Mouse (Mus musculus): Measurements from ENCODE around the gene Mex3b.

Gene Mex3b

DNA sequence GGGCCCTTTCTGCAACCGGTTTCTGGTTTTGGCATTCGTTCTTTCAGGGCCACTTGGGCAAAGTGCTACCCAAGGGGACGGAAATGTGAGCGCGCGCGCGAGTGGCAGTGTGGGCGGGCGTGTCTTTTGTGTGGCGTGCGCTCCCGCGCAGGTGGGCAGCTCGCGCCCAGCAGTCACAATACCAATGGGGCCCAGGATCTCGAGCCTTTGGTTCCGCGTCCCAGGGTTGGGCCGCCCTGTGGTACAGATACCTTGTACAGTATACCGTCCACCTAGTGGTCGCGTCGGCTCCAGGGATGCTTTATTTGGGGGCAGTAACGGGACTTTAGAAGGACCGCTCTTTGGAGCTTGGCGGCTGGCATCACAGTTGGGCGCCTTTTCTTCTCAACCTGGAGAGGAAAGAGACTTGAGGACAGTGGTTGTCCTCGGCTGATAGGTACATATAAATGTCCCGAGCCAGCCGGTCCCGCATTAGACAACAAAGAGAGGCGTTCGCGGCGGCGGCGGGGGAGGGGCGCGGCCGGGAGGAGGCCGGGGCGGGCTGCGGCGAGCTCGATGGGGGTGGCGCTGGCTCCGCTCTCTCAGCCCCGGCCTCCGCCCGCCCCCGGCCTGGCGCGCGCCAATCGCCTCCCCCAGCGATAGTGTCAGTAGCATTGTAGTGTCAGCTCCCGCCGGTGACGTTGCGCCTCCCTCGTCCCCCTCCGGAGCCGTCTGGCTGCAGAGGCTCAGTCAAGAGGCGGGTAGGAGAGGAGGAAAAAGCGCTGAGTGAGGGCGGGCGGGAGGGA, 455 bp upstream of the Mex3b start:
- peak; percentile 95 to 99 for DNase-seq

DNA sequence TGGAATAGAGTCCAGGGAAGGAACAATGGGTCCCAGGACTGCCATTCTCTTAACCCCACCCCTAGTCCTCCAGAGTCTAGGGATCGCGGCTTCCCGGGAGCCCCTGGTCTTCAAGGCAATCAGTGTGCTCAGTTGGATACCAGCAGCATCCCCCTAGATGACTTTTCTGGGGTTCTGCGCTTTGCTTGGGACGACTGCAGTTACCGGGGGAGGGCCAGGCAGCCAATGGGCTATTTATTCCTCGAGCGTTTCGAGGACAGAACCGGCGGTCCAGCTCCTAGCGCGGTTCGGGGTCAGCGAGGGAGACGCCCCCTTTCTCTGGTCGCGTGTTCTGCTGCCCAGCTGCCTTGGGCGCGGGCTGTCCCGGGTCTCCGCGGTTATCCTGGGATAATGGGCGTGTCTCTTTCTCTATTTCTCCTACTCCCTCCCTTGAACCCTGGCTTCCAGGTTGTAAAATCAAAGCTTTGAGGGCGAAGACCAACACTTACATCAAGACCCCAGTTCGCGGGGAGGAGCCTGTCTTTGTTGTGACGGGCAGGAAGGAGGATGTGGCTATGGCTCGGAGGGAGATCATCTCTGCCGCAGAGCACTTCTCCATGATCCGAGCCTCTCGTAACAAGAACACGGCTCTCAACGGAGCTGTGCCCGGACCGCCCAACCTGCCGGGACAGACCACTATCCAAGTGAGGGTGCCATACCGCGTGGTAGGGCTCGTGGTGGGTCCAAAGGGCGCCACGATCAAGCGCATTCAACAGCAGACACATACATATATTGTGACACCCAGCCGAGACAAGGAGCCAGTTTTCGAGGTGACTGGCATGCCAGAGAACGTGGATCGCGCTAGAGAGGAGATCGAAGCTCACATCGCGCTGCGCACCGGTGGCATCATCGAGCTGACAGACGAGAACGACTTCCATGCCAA, 1.4 kb downstream of the Mex3b start:
- DNase-seq: peak; percentile 52 to 54

DNA sequence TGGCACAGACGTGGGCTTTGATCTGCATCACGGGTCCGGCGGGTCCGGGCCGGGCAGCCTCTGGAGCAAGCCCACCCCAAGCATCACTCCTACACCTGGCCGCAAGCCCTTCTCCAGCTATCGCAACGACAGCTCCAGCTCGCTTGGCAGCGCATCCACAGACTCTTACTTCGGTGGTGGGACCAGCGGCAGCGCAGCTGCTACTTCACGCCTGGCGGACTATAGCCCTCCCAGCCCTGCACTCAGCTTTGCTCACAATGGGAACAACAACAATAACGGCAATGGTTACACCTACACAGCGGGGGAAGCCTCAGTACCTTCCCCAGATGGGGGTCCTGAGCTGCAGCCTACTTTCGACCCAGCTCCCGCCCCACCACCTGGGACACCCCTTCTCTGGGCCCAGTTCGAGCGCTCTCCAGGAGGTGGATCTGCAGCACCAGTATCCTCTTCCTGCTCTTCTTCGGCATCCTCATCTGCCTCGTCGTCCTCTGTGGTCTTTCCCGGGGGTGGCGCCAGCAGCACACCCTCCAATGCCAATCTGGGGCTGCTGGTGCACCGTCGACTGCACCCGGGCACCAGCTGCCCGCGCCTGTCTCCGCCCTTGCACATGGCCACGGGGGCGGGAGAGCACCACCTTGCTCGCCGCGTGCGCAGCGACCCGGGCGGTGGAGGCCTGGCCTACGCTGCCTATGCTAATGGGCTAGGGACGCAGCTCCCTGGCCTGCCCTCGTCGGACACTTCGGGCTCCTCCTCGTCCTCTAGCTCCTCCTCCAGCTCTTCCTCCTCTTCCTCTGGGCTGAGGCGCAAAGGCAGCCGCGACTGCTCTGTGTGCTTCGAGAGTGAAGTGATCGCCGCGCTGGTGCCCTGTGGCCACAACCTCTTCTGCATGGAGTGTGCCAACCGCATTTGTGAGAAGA, 2.4 kb downstream of the Mex3b start:
- DNase-seq: peak; percentile 44 to 68

DNA sequence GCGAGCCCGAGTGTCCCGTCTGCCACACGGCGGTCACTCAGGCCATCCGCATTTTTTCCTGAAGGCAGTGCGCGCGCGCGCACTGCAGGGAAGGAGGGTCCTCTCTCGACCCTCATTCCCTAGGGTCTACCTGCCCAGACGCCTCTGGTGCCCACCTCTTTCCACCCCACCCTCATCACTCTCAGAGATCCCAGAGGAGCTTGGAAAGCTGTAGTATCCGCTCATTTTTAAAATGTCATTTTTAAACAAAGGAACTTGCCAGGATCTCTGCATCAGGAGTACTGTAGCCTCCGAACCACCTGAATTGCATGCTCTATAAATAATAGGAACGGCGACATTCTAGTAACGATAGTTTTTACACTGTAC, 3.0 kb downstream of the Mex3b start:
- no peak for DNase-seq

DNA sequence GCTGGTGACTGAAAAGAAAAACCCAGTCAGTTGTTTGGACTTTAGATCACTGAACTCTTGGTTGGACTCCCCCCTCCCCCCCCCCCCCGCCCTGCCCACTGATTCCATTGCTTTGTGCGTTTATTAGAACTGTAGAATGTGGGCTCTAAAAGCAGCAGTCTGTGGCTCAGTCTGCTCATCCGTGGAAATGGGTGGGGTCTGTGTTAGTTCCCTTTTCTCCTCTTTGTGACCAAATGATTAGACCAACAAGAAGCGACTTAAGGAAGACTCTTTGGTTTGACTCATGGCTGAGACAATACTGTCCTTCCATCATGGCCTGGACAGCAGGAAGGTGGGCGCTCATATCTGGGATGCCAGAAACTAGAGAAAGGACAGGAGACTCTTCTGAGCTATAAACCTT, 9.4 kb downstream of the Mex3b start:
- DNase-seq: no peak

DNA sequence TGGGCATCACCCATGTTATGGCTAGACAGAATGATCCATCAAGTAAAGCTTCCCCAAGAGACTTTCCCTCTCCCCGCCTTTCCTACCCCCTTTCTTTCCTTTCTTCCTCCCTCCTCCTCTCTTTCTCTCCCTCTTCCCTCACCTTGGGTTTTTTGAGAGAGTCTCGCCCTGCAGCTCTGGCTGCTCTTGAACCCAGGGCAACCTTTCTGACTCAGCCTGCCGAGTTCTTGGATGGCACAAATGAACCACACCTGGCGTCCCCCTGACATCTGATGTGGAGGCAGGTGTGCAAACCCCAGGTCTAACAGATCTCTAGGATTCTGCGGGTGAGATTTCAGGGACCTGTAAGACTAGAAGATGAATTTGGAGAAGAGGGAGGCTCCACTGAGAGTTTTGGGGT, 12.9 kb downstream of the Mex3b start:
- no peak for DNase-seq

DNA sequence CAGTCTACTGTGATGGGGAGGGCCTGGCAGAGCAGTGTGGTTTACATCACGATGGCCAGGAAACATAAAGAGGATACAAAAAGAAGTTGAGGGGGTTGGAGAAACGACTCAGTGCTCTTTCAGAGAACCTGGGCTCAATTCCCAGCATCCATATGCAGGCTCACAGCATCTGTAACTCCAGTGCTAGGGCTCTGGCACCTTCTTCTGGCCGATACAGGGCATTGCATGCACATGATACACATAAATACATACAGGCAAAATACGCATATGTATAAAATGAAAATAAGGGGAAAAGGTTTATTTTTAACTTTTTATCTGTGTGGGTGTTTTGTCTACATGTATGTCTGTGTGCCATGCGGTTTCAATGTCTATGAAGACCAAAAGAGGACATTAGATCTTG, 13.6 kb downstream of the Mex3b start:
- DNase-seq: no peak

DNA sequence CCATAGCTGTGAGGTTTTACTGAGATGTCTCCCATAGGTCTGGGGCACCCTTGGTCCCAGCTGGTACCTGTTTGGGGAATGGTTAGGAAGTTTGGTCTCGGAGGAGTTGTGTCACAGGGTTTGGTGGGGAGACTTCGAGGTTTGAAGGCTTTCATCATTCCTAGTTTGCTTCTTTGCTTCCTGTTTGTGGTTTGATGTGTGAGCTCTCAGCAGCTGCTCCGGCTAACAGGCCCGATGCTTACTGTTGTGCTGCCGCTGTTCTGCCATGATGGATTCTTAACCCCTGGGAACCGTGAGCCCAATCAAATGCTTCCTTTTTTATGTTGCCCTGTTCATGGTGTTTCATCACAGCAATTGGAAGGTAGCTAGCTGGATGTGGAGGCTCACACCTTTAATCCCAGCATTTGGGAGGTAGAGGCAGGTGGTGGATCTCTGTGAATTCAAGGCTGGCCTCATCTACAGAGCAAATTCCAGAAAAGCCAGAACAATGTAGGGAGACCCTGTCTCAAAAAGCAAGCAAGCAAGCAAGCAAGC, 23.3 kb downstream of the Mex3b start:
- no peak for DNase-seq

DNA sequence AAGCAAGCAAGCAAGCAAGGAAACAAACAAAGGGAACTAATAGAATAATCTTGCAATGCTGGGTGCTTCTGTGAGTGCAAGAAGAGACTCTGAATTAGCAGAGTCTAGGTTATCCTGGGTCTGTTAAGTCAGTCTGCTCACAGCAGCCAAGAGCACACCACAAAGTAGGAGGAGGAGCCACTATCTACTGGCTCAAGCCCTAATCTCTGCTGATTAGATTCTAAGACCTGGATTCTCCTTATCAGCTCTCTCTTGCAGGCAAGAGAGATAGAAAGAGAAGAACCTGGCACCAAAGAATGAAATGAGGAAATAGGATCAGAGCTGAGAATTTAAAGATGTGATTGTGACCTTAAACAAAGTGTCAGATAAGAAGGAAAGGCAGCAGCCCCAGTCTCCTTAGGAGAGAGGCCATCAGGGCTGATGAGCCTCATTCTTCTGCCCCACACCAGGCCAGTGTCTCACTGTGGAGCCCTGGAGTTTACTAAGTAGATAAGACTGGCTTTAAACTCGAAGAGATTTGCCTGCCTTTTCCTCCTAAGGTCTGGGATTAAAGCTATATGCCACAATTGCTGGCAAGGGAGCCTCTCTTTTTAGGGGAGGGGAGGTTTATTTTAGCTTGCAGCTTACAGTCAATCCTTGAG, 23.9 kb downstream of the Mex3b start:
- DNase-seq: no peak

DNA sequence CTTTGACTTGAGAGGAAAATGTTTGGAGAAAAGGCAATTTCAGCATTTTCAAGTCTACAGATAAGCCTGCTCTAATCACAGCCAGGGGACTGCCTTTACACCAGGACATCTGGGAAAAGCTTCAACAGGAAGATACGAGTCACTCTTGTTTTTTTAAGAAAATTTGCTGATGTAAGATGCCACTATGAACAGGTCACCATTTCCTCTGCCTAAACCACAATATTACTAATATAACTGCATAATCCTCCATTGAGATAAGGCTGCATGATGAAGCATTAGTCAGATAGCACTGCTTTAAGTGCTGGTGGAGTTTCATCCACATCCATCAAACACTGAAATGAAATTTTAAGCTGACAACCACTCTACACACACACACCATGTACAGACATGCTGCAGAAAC, 27.2 kb downstream of the Mex3b start:
- no peak for DNase-seq

DNA sequence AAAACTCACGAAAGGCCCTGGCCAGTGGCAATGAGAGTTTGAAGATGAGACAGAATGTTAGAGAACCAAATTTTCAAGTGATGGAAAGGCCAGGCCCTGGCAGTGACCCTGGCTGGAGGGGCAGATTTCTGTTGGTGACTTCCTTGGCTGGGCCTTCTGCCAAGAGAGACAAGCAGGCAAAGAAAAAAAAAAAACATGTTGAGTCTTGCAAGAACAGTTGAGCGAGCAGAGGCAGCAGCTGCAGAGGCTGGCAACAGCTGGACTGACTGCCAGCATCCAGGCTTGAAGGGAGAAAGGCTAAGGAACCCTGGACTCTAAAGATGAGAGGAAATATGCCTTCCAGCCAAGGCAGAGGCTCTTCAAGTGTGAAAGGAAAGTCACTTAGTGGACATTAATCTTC, 28.5 kb downstream of the Mex3b start:
- peak; percentile 13 to 49 for DNase-seq

DNA sequence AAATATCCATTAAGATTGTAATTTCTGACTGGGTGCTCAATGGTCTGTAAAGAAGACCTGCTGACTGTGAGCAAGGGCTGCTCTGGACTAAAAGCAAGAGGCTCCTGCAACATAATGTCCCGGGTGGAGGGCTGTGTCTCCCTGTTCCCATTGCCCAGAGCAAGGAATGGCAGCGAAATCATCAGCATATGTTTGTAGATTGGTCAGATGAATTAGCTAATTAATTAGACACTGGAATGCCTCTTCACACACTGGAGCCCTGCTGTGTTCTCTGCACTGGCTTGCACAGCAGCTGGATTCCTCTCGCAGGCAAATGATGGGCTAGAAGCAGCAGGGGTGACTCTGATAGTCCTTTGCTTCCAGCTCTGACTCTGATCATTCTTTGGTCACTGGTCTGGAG, 29.6 kb downstream of the Mex3b start:
- no peak for DNase-seq

DNA sequence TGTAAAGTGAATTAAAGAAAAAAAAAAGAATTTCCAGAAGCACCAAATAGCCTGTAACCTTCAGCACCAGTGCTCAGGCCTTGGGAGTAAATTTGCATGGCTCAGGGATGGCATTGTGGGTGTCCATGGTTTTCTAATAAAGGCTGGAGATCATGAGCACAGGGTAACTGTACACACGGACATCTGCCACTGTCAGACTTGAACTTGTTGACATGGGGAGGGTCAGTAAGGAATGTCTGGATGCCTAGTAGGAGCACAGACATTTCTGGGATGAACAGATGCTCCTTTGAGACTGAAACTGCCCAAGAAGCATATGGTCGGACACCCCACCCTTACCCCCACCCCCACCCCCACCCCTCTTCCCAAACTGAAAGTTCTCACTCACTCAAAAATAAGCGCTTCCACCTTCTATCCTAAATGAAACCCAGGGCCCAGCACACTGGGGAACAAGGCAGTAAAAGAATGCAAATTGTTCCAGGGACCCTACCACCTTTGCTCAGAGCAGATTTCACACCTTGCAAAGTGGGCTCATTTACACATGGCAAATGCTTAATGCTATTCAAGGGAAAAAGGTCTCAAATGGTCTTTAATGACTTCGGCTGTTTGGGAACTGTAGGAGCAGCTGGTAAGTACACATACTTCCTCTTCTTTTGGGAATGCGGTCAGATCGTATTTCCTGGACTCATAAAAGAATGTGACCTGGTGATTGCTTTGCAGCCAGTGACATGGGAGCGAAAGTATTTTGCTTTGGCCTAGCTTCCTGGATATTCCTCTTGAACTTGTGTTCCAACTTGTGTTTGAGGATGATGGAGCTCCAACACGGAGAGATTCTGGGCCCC, 32.5 kb downstream of the Mex3b start:
- no peak for DNase-seq

DNA sequence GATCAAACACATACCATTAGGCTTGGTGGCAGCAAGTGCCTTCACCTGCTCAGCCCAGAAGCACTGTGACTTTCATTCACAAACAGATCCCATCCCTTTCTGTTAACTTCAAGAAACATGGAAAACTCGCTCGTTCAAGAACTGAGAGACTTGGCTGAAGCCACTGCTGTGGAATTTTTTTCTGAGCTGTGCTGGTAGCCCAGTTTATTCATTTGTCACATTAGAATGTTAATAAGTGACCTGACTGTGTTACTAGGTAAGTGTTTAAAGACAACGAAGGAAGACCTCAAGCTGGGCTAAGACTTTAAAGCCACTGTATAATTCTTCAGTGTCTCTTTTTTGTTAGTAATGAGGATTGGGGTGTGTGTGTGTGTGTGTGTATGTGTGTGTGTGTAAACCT, 35.9 kb downstream of the Mex3b start:
- no peak for DNase-seq

DNA sequence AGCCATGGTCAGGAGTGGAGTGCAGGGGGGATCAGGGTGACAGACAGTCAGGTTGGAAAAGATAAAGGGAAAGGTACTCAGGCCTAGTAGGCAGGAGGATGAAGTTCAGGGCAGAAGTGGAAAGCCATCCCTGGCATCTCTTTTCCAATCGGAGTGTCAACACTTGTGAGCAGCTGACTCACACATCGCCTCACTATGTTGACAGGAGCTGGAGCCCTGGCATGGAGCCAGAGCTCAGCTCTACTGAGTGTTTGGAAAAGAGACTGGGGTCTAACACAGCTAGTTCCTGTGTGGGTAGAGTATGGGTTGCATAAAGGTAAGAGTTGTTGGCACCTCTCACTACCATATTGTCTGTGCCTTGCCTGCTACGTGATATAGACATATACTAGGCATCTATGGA, 38.4 kb downstream of the Mex3b start:
- peak; percentile 49 to 72 for DNase-seq

DNA sequence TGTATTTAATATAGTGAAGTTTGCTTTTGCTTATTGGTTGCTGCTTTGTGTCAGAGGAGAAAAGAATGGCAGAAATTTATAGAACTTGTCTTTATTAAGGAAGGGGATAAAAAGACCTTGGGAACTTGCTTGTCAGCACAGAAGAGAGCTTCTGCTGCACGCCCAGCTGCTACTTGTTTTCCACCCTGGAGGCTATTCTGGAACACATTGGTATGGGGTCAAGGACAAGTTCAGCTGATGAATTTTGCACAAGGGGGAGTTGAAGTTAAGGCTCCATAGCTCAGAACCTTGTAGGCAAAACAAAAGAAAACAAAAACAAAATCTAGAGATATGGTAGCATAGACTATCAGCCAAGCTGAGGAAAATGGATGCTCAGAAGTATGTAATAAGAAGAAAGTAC, 39.9 kb downstream of the Mex3b start:
- no peak for DNase-seq

DNA sequence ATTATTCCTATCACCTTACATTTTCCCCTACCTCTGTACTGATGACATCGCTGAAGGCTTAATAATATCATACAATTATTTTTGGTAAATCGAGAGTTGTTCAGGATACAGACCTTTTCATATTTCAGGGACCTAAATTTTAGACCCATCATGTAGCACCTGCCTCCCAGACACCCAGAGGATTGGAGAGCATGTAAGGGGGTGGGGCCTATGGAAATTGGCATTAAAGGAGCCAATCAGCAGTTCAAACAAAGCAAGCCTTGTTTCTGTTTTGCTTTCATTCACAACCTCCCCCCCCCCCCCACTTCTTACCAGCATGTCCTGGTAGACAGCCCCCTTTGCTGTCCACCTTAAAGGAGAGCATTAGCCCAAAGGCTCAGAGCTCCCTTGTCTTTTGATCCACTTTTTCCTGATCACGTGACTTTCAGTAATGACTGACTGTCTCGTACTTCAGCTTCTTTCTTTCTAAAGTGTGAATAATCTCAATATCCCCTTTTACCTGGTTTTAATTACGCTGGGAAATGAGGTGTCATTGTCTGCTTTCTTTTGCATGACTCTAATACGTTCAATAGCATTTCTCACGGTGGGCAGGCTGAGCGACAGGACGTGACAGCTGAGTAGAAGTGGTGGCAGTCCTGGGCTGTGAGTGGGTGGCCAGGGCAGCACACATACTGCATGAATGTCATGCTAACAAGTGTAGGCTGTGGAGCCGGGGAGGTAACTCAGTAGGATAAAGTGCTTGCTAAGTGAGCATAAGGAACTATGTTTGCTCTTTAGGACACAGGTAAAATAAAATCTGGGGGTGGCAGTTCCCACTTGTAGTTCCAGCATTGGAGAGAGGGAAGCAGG, 43.6 kb downstream of the Mex3b start:
- DNase-seq: no peak

DNA sequence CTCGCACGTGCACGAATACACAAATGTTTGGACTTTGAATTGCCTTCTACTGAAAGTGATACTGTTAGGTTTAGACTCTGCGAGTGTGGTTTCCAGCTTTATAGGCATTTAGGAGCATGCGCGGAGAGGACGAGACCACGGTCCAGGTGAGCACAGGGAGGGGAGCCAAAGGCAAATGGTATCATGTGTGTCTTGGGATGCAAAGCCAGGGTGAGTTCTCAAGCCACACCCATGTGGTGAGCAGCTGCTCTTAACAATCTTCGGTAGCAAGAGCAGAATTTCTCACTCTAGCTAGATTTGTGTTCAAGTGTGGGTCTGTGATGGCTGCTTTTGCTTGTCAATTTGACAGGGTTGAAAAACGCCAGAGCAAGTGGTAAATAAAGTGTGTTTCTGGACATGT, 44.4 kb downstream of the Mex3b start:
- DNase-seq: no peak

DNA sequence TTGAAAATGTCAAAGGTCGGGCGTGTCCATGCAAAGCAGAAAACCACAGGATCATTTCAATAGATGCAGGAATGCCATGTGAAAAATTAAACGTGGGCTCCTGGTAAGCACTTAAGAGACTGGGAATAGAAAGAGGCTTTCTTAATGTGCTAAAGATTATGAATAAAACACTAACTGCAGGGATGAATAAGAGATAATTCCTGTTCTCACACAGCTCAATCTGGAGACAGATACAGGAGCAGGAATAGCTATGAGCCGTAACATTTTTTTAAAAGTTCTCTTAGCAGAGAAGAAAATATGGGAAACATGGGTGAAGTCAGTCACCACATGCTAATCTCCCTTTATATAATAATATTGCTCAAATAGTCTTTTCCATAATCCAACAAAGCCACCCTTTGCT, 47.2 kb downstream of the Mex3b start:
- DNase-seq: no peak

Measured in lung, postnatal 4 days (tissue).